Mouse (Mus musculus): ENCODE results near the gene Snx21.
A peak's percentile ranks its signal among the peaks of the same experiment; 100 is the strongest.

The Snx21 gene

GRCm38 (mm10) chr2:164785481-164786387 lies at the start of gene Snx21:
Gene Snx21 (plus strand): TSS chr2:164785823.
- DNase-seq (ENCODE audit: low spot score), result peak; percentile 77

- DNase-seq (ENCODE audit: low spot score), result no peak
These were observed 48.1 kb upstream of the Snx21 start for GRCm38 (mm10) chr2:164737377-164738090.

- no peak for DNase-seq (ENCODE audit: low spot score)
These were observed 45.7 kb upstream of the Snx21 start for GRCm38 (mm10) chr2:164739876-164740275.

GRCm38 (mm10) chr2:164744987-164745386 lies 40.6 kb upstream of the Snx21 start:
- no peak for DNase-seq (ENCODE audit: low spot score)

GRCm38 (mm10) chr2:164745843-164746479 lies 39.7 kb upstream of the Snx21 start, which contains the start of the genes Wfdc3 and Dnttip1:
Gene Wfdc3 (minus strand): TSS chr2:164745931.
Gene Dnttip1 (plus strand): TSS chr2:164745983.
- DNase-seq (ENCODE audit: low spot score), result peak; percentile 89

GRCm38 (mm10) chr2:164746693-164747092 lies 38.9 kb upstream of the Snx21 start:
- DNase-seq (ENCODE audit: low spot score), result no peak

GRCm38 (mm10) chr2:164748191-164748590 lies 37.4 kb upstream of the Snx21 start:
- no peak for DNase-seq (ENCODE audit: low spot score)

GRCm38 (mm10) chr2:164748991-164749390 lies 36.6 kb upstream of the Snx21 start:
- no peak for DNase-seq (ENCODE audit: low spot score)

GRCm38 (mm10) chr2:164752454-164752853 lies 33.2 kb upstream of the Snx21 start:
- DNase-seq (ENCODE audit: low spot score), result no peak

- no peak for DNase-seq (ENCODE audit: low spot score)
These were observed 31.5 kb upstream of the Snx21 start for GRCm38 (mm10) chr2:164754105-164754504.

GRCm38 (mm10) chr2:164754800-164755199 lies 30.8 kb upstream of the Snx21 start:
- no peak for DNase-seq (ENCODE audit: low spot score)

GRCm38 (mm10) chr2:164757841-164758240 lies 27.8 kb upstream of the Snx21 start:
- DNase-seq (ENCODE audit: low spot score), result no peak

GRCm38 (mm10) chr2:164758692-164759091 lies 26.9 kb upstream of the Snx21 start:
- DNase-seq (ENCODE audit: low spot score), result no peak

- no peak for DNase-seq (ENCODE audit: low spot score)
These were observed 25.4 kb upstream of the Snx21 start for GRCm38 (mm10) chr2:164760059-164760833.

- DNase-seq (ENCODE audit: low spot score), result no peak
These were observed 24.1 kb upstream of the Snx21 start for GRCm38 (mm10) chr2:164761502-164761901.

GRCm38 (mm10) chr2:164761971-164762370 lies 23.7 kb upstream of the Snx21 start:
- DNase-seq (ENCODE audit: low spot score), result no peak

GRCm38 (mm10) chr2:164762593-164762992 lies 23.0 kb upstream of the Snx21 start:
- no peak for DNase-seq (ENCODE audit: low spot score)

- DNase-seq (ENCODE audit: low spot score), result no peak
These were observed 19.8 kb upstream of the Snx21 start for GRCm38 (mm10) chr2:164765841-164766240.

- no peak for DNase-seq (ENCODE audit: low spot score)
These were observed 17.6 kb upstream of the Snx21 start for GRCm38 (mm10) chr2:164767812-164768540.

GRCm38 (mm10) chr2:164769258-164770037 lies 16.2 kb upstream of the Snx21 start, which contains the start of gene Ube2c:
Gene Ube2c (plus strand): TSS chr2:164769898.
- peak; percentile 96 for DNase-seq (ENCODE audit: low spot score)
